Mouse (Mus musculus) c-Kit-positive CD71-positive TER-119-positive erythroid progenitor cells, embryonic 14.5 days (primary cell): Measurements from ENCODE around the gene Adgrl3.

ENCODE experiments used
- DNase-seq: peaks from one replicate; pipeline ENCODE4 v3.0.0-alpha.2; 2013; ENCODE audit warnings: low spot score

The Adgrl3 gene

DNA sequence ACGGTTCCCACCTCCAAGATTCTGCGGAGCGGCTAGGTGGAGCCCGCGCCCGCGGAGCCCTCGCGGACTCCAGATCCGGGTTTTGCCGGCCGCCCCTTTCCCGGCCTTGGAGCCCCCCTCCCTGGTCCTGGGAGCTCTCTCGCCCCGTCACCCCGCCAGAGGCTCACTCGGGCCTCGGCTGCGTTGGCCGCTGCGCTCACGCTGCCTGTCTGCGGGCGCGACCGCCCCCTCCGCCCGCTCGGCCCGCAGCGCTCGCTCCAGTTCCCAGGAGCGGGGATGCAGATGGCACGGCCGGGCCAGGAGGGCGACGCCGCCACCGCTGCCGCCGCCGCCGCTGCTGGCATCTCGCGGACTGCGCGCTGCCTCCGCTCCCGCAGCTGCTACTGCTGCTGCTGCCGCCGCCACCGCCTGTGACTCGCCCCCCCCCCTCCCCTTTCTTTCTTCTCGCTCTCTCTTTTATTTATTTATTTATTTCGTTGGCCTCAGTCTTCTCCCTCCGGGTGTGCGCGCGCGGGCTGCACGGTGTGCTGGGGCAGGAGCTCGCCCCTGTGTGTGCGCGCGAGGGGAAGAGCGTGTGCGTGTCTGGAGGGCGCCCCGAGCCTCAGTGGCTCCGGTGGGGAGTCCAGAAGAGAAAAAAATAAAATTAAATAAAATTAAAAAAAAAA lies at the start of gene Adgrl3:
TSS of gene Adgrl3 (plus strand) at position 549 of the 665 bp plus-strand sequence.
- no peak for DNase-seq

- DNase-seq: no peak
Measured at GRCm38 (mm10) chr5:81019166-81019565, 772 bp upstream of the Adgrl3 start.

DNA sequence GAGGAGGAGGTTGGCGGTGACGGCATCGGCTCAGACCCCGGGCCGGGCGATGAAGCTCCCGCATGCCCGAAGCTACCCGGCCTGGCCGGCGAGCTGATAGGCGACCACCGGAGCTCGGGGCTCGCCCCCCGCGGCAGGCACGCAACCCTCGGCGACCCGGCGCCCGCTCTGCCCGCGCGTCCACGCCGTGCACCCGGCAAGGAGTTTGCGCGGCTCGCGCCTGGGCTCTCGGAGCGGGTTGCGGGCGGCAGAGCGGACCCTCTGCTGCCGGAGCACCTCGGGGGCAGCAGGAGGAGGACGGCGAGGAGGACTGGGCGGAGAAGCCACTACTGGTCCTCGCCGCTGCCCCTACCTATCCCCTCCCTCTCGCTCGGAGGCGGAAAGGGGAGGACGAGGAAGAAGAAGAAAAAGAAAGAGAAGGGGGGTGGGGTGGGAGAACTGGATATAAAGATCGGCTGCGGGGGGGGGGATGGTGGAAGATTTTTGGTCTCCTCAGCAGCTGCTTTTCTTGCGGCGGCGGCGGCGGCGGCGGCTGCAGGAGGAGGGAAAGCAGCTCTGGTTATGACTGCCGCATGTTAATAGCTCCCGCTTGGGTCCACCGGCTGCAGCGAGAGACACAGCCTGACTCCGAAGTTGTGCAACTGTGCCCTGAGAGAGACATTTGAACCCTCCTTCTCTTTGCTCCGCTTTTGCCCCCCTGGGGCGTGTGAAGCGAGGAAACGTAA lies 505 bp downstream of the Adgrl3 start:
- no peak for DNase-seq

- DNase-seq: no peak
Measured at GRCm38 (mm10) chr5:81021006-81021320, 1.0 kb downstream of the Adgrl3 start.

DNA sequence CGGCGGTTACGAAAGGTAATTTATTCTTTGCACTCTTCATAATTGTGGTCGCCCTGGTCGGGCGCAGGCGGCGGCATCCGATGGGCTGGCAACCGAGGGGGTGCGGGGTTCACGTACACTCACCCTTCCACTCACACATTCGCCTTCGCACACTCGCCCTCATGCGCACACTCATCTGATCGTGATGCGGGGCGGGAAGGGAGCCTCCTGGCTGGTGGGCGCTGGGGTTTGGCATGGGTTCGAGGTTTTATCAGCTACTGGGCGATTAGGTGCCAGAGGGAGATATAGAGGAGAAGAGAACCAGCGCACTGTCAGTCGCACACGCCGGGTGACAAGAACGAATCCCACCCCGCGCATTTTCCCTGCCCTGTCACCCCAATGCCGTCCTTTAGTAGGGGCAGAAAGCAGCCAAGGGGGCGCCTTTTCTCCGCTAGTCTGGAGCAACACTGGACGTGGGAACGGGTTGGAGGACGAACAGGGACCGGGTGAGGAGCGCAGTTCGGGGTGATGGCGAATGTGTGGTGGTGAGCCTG lies 1.5 kb downstream of the Adgrl3 start:
- no peak for DNase-seq

GRCm38 (mm10) chr5:81021864-81022305 lies 1.9 kb downstream of the Adgrl3 start:
- DNase-seq: no peak

DNA sequence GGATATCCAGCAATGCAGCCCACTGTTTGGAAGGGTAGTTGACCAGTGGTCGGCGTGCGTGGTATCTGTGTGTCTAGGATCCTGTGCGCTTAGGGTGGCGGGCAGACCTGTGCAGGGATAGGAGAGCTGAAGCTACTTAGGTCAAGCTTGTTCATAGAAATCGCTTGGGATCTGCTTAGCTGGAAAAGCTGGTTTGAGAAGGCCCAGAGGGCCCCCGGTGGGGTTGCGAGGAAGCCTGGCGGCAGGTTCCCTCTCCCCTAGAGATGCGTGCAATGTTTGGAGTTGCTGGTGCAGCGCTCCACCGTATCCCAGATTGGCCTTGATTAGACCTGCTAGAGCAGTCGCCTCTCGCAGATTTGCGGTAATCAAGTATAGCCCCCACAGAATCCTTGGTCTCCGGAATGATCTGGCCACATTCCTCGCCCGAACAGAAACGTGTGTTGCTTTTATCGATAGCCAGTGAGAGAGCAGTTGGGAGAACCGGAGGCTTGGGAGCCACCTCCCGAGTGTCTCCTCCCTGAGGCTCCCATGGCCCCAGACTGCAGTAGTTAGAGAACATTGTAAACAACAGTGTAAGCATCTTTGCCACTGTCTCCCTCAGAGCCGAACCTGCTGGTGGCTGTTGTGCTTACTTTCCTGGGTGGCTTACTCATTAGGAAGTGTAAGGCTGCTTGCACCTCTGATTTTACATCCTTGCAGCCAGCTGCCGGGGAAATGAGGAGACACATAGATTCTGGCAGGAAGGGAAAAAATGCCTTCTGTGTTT lies 2.6 kb downstream of the Adgrl3 start:
- DNase-seq: no peak

- no peak for DNase-seq
Measured at GRCm38 (mm10) chr5:81023923-81024715, 4.2 kb downstream of the Adgrl3 start.

DNA sequence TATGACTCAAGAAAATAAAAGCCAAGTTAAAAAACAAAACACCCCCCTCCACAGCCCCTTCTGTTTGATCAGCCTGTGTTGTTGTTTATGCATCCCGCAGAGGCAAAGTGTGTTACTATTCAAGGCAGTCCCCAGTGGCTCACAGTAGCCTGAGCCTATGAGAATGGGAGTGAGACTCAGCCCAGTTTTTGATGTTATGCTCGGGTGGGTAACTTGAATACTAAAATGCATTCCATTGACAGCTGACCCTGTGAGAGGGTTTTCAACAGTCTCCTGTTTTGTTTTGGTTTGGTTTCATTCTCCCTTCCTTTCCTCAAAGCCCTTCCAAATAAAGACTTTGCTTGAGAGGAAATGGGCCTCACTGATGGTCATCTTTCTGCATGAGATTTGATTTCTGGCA lies 8.9 kb downstream of the Adgrl3 start:
- no peak for DNase-seq

DNA sequence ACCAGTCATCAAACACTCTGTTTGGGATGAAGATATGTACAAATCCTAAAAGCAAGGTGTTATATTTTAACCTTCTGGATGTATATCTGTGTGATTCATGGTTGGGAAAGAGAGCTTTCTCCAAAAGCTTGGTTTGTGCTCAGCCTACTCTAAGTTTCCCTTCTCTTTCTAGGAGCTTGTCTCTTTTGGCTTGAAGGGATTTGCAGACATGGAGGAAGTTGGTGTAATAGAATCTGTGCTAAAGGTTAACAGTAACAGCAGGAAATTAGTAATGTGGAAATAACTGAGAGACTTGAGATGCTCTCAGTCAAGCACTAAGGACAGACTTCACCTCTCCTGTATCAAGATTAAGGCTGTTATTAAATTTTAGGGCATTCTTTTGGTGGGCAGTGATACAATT lies 17.2 kb downstream of the Adgrl3 start:
- DNase-seq: no peak

GRCm38 (mm10) chr5:81043875-81044274 lies 23.9 kb downstream of the Adgrl3 start:
- DNase-seq: no peak

- no peak for DNase-seq
Measured at GRCm38 (mm10) chr5:81046128-81046527, 26.2 kb downstream of the Adgrl3 start.

GRCm38 (mm10) chr5:81054628-81055027 lies 34.7 kb downstream of the Adgrl3 start:
- DNase-seq: no peak

DNA sequence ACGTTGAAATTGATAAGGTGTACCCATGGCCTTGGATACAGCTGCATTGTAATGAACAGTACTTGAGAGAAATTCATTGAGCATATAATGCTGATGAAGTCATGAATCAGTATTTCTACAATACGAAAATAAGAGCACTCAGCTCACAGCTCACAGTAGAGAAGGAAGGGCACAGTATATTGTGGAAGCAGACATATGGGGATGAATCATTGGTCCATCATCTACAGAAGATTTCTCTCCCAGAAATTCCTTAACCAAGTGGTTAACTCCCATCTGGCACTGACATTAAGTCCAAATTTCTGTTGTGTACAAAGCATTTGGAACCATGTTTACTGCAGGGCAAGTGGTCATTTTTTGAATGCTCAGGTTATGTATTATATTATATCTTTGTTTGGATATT lies 35.3 kb downstream of the Adgrl3 start:
- no peak for DNase-seq

DNA sequence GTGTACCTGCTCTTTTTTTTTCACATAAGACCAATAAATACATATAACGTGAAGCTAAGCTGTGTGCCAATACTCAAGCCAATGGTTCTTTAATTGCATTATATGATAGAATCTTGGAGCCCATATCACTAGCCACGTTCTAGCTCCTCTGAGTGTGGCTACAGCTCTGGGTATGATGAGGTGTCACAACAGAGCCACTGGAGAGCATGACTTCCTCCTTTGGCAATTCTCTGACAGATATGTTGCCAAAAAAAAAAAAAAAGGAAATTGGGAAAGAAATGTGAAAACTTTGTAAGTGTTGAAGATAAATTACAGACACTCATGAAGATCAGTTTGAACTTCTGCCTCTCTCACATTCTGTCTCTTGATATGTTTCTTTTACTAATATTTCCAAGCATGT lies 38.2 kb downstream of the Adgrl3 start:
- DNase-seq: no peak

DNA sequence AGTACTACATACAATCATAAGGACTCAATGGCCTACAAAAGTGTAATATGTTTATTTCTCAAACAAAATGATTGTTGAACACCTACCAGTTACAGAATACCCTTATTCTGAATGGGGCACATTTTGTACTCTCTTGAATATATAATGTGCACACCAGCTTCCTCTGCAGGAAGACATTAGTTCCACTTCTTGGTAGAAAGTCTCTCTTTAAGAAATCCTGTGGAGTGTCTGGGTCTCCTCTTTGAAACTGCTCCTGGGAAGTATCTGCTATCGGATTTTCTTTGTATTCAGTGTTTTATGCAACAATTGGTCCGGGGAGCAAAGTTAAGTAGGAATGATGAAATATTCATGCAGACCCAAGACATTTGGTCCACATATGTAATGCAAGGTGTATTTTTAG lies 41.0 kb downstream of the Adgrl3 start:
- DNase-seq: no peak

- no peak for DNase-seq
Measured at GRCm38 (mm10) chr5:81061386-81061785, 41.4 kb downstream of the Adgrl3 start.

GRCm38 (mm10) chr5:81064026-81064425 lies 44.1 kb downstream of the Adgrl3 start:
- DNase-seq: no peak

DNA sequence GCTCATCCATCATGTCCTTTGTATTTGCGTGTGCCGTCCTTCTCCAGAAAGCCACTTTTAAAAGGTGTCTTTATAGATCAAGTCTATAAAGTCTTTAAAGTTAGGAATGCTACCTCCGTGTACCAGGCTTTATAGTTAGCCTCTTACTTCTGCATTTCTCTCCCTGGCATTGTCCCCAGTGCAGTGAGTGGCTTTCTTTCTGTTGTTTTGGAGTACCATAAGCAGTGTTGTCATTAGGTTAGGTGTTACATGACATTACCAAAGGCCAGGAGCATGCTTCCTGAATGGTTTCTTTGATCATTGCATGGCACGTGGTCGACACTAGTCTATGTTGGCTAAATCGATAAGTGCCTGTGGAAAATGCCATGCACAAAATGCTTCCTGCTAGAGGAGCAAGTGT lies 48.2 kb downstream of the Adgrl3 start:
- no peak for DNase-seq

DNA sequence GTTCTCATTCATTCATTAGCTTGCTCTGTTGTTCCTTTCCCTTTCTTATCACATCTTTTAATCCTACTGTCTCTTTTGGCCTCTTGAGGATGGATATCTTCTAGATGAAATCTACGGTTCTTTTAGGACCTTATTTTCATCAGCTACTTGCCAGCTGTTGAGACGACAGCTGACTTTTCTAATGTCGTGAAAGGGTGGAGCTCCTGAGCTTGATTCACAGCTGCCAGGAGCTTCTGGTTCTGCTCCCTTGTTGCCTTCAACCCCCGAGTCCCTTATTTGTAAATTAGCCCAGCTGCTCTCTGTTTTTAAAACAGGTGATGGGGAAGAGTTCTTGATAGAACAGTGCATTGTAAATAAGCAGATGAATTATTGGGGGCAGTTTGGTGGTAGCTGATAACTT lies 48.9 kb downstream of the Adgrl3 start:
- DNase-seq: no peak

GRCm38 (mm10) chr5:81072888-81073287 lies 53.0 kb downstream of the Adgrl3 start:
- no peak for DNase-seq

- no peak for DNase-seq
Measured at GRCm38 (mm10) chr5:81073875-81074274, 53.9 kb downstream of the Adgrl3 start.
